Mouse (Mus musculus): ENCODE results near the gene Zfp934.
"Not testable (repeated sequence)": the region's sequence is repeated elsewhere in the genome, so short reads cannot be mapped to it uniquely, and the experiment has no call there.

Zfp934 gene

GRCm38 (mm10) chr13:62571099-62571498 lies at the start of gene Zfp934:
Gene Zfp934 (minus strand): TSS chr13:62571199.
- DNase-seq, result not testable (repeated sequence)

- DNase-seq, result not testable (repeated sequence)
These were observed 46.5 kb upstream of the Zfp934 start for GRCm38 (mm10) chr13:62617449-62617848.

- DNase-seq, result peak; percentile 3 to 8
These were observed 9.3 kb downstream of the Zfp934 start for GRCm38 (mm10) chr13:62561696-62562095.

GRCm38 (mm10) chr13:62558189-62559110 lies 12.5 kb downstream of the Zfp934 start, which contains the start of gene Zfp935:
Gene Zfp935 (minus strand): TSS chr13:62558511.
- peak; percentile 65 to 68 for DNase-seq

- not testable (repeated sequence) for DNase-seq
These were observed 40.9 kb downstream of the Zfp934 start for GRCm38 (mm10) chr13:62530129-62530528.

GRCm38 (mm10) chr13:62510641-62511420 lies 60.2 kb downstream of the Zfp934 start:
- DNase-seq, result not testable (repeated sequence)

GRCm38 (mm10) chr13:62472661-62473060 lies 98.3 kb downstream of the Zfp934 start:
- DNase-seq, result not testable (repeated sequence)

- peak in 1 of 2 experiments; percentile 11 for DNase-seq
These were observed 101.1 kb downstream of the Zfp934 start for GRCm38 (mm10) chr13:62469947-62470346.

- DNase-seq, result peak; percentile 86 to 95
These were observed 104.3 kb downstream of the Zfp934 start, which contains the start of gene Gm49359 for GRCm38 (mm10) chr13:62466424-62467334. Gene Gm49359 (minus strand): TSS chr13:62466832.

All from cerebellum, adult 18-20 months (tissue).